Mouse (Mus musculus): ENCODE measurements at regions not wholly inside any gene's neighbourhood (a gene's known extent, or its start where the extent isn't known, plus 50 kb on each side); places are given as distances from the start of the nearest gene placed in this dataset.

DNA sequence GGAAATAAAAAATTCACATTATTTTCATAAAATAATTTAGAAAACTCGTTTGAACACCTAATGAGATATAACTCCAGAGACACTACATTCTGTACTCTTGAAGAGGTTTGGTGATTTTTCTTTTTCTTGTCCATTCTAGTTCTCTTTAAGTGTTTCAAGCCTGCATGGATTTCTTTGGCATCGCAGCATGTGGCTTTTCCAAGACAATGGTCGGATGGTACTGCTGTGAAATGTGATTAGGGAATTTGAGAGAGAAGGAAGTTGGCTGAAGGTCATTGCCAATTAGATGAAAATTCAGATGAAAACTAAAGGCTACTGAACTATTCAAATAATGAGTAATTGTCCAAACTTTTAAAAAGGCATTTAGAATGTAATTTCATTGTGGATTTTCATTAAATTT is 572.2 kb downstream of the Phex start:
- intact Hi-C loops (cut with DNase I), result no loop called here

DNA sequence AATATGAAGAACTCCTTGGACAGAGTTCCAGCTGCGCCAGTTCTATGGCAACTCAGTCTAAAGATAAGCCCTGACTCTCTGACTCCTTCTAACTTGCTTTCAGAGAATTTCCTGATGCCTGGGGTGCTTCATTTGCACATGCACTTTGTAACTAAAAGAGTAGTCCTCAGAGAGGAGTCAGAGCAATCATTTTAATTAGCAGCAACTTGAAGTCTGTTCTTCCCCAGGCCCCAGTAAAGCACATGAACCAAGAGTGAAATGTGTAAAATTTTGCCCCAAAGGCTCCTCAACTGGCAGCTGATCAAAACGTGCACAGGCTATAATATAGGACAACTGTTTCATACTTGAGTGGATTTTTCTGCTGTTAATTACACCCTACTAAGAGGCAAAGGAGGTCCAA is 573.8 kb downstream of the Phex start:
- DNase-seq (ENCODE audit: low spot score in 2 of 2), result no peak

More for the DNA sequence above, 572.2 kb downstream of the Phex start:
- DNase-seq (ENCODE audit: low spot score in 2 of 2), result no peak

DNA sequence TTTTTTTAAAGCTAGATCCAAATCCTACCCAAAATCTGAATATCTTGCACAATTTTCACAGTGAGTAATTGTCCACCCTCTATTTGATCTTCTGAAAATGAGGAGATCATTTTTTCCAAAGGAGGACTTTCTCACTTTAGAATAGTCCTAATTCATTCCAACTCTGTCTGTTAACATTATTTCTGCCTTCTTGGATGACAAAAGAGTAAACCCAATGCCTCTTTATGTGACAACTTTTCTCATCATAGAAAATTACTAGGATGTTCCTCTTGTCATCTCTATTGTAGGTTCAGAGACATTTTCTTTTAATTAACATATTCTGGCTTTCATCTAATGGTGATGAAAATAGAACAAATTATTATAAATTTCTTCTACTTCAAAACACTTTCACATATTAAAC is 582.9 kb downstream of the Phex start:
- intact Hi-C loops (cut with DNase I), result no loop called here
- no peak for DNase-seq (ENCODE audit: low spot score in 2 of 2)

More for the DNA sequence above, 573.8 kb downstream of the Phex start:
- intact Hi-C loops (cut with DNase I), result no loop called here

DNA sequence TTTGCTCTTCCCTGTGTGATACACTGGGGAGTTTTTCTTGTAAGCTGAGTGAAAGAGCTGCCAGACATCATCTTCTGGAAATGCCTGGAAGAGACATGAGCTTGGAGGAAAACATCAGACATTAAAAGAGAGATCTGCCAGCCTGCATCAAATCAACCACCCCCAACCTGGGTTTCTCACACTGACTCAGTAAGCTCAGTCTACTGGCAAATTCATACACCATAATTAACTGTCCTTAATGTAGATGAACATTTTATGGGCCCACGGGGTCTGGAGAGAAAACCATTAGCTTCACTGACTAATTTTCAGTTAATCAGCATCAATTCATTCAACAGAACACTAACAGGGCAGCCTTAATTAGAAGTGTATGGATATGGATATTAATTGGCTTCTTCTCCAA is 608.3 kb downstream of the Phex start:
- intact Hi-C loops (cut with DNase I), result loop anchor here (10.0 kb wide), 1 partner anchor 58 kb away; no protein-coding TSS in a partner anchor
- DNase-seq (ENCODE audit: low spot score in 2 of 2), result peak in 1 of 2 experiments; percentile 26

Data from left cerebral cortex, postnatal 25 days (tissue).